Mouse (Mus musculus) ES-Bruce4 (cell line): ENCODE measurements around the gene Ddias. TPM values are rescaled to one million over a fixed set of nuclear protein-coding genes. Genes with fewer than 3 reads are reported as not detected.

Source experiments
- H3K27ac ChIP-seq: 2 replicates; pipeline ENCODE4 v1.5.1; 2012; ENCODE audit warnings: low read length, inconsistent platforms; ENCODE audit not compliant: insufficient read depth
- H3K27me3 ChIP-seq: 2 replicates; pipeline ENCODE4 v1.6.1; 2012; ENCODE audit warnings: mild to moderate bottlenecking, low read length, inconsistent platforms; ENCODE audit not compliant: control insufficient read depth, poor library complexity, insufficient read depth, severe bottlenecking
- H3K36me3 ChIP-seq: 2 replicates; pipeline ENCODE4 v1.6.1; 2012; ENCODE audit warnings: inconsistent platforms, mild to moderate bottlenecking, low read length, moderate library complexity; ENCODE audit not compliant: control insufficient read depth, poor library complexity, insufficient read depth, severe bottlenecking
- H3K4me1 ChIP-seq: one replicate; pipeline ENCODE4 v1.8.1; 2011; ENCODE audit warnings: low read length; ENCODE audit not compliant: control insufficient read depth, insufficient read depth
- H3K4me3 ChIP-seq: 2 replicates; pipeline ENCODE4 v1.5.1; 2011; ENCODE audit warnings: low read depth, mild to moderate bottlenecking, low read length
- H3K9ac ChIP-seq: 2 replicates; pipeline ENCODE4 v1.6.1; 2012; ENCODE audit warnings: low read depth, mild to moderate bottlenecking, inconsistent platforms; ENCODE audit not compliant: poor library complexity, severe bottlenecking
- H3K9me3 ChIP-seq: replicated peaks from 2 replicates; pipeline ENCODE4 v1.6.1; 2012; ENCODE audit warnings: mild to moderate bottlenecking, low read length, inconsistent platforms; ENCODE audit not compliant: control insufficient read depth, poor library complexity, insufficient read depth, severe bottlenecking
- CTCF ChIP-seq: IDR thresholded peaks from one replicate; pipeline ENCODE4 v1.8.1; 2011; ENCODE audit warnings: low read depth, low read length
- EP300 ChIP-seq: IDR thresholded peaks from 2 replicates; pipeline ENCODE4 v1.6.1; 2011; ENCODE audit warnings: low read depth, low read length; ENCODE audit not compliant: insufficient read depth
- POLR2A ChIP-seq: IDR thresholded peaks from one replicate; pipeline ENCODE4 v1.8.1; 2011; ENCODE audit warnings: low read length; ENCODE audit not compliant: insufficient read depth
- polyA plus RNA-seq: library from polyadenylated mRNA; stranded (reverse); fragments of >200 nt; gene quantifications from 2 replicates; pipeline ENCODE4 v1.2.4, GENCODE M21; 2011; ENCODE audit warnings: low read depth; ENCODE audit not compliant: missing spikeins, insufficient read depth, insufficient read length

Gene Ddias
- polyA plus RNA-seq, 1 experiment: 64.5 TPM

DNA sequence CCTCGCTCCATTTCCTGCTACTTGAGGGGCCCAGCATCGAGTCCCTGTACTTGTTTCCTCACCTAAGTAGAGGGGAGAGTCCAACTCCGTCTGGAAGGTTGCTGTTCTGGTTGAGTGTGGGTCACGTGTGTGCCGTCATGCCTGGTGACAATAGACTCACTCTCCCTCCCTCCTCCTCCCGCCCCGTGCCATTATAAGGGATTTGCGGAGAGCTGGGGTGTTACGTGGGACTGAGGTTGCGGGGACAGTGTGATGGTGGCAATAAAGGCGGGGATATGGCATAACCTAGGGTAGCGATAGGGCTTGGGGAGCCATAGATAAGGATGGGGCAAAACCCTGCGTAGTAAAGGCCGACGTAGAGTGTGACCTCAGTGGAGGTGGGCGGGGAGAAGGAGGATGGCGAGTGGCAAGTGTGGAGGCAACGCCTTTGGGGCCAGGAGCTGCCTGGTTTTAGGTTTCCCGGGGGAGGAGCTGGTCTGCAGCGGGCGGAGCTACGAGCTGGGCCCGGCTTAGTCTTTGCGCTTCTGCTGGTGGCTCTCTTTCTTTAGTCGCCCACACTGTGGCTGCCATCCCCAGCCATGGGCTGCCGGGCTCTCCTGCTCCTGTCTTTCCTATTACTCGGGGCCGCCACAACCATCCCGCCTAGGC lies 838 bp upstream of the Ddias start:
- TF ChIP-seq CTCF (no peak), EP300 (0 out of 2 replicates have a peak, but pooled peaks have one; percentile 3), POLR2A (peak; percentile 58)
- H3K27ac ChIP-seq: peak overlapping the region; percentile 89

DNA sequence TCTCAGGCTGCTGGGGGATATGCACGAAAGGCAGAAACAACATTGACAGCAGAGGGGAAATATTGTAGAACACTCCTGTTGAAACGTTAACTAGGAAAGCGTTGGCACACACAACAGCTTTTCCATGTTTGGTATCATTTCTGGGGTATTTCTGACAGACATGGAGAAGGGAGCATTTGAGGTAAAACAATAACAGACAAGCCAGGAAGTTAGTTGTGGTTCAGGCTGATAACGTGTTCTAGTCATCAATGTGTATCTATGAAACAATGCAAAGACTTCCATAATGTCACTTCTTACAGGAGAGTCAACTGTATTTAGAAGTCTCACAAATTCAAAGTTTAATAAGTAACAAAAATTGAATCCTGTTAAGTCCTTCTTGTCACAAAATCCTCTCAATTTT lies 2.5 kb downstream of the Ddias start:
- H3K4me3 ChIP-seq: no peak overlapping the region
- H3K4me1 ChIP-seq: peaks cover 3% of the 10 kb centered on the region

More for the DNA sequence above, 838 bp upstream of the Ddias start:
- H3K9ac ChIP-seq: peak overlapping the region; percentile 88
- no peaks in the 10 kb centered on the region; the same call in 1 of the 2 replicates for H3K9me3 ChIP-seq
- peaks cover 23% of the 10 kb centered on the region for H3K36me3 ChIP-seq
- H3K4me3 ChIP-seq: peak overlapping the region; percentile 99
- no peaks in the 10 kb centered on the region for H3K27me3 ChIP-seq
- peaks cover 4% of the 10 kb centered on the region for H3K4me1 ChIP-seq

DNA sequence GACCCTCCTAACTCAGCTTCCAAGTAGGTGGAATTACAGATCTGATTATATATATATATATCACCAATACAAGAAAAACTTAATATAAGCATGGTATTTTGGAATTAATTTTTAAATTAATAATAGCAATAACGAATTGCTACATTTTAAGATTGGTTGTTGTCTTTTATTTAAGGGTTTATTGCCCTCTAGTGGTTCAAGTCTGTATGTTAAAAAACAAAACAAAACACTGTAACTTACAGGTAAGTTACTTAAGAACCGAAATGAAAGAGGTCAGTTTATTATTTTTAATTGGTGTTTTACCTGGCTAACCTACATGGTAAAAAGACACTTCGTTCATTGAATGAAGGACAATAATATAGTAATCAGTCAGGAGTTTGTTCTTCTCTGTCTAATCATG lies 3.9 kb downstream of the Ddias start:
- Histone ChIP-seq H3K27me3 (no peaks in the 10 kb centered on the region), H3K4me3 (no peak overlapping the region), H3K9ac (no peak overlapping the region; the same call in 1 of the 2 replicates), H3K9me3 (no peaks in the 10 kb centered on the region), H3K27ac (no peak overlapping the region), H3K36me3 (peaks cover 58% of the 10 kb centered on the region), H3K4me1 (peaks cover 3% of the 10 kb centered on the region)
- TF ChIP-seq CTCF: no peak
- no peak for TF ChIP-seq EP300
- no peak for TF ChIP-seq POLR2A

More for the DNA sequence above, 2.5 kb downstream of the Ddias start:
- TF ChIP-seq EP300 (no peak), POLR2A (no peak), CTCF (no peak)
- Histone ChIP-seq H3K27ac (no peak overlapping the region; the same call in 1 of the 2 replicates), H3K9me3 (no peaks in the 10 kb centered on the region), H3K27me3 (no peaks in the 10 kb centered on the region), H3K36me3 (peaks cover 49% of the 10 kb centered on the region), H3K9ac (no peak overlapping the region; the same call in 1 of the 2 replicates)

DNA sequence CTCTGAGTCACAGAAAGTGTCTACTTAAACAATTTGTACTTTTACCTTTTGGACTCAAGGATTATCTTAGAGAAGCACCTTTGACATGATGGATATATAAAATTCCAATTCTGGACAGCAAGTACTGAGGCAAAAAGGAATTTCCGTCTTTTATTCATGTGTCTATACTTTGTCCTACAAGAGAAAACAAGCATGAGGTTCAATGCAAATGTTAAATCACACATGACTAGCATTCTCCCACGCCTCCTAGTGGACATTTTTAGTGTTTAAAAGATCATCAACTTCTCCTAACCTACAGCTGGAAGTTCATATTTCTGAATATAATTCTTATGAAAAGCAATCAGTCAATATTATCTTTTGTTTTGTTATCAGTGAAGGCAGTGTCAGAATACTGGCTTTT lies 7.5 kb downstream of the Ddias start:
- H3K9me3 ChIP-seq: no peaks in the 10 kb centered on the region
- H3K27ac ChIP-seq: no peak overlapping the region
- peaks cover 71% of the 10 kb centered on the region for H3K36me3 ChIP-seq
- no peaks in the 10 kb centered on the region for H3K27me3 ChIP-seq
- TF ChIP-seq EP300 (no peak), POLR2A (no peak), CTCF (no peak)
- no peak overlapping the region for H3K9ac ChIP-seq
- H3K4me3 ChIP-seq: no peak overlapping the region
- peaks cover 2% of the 10 kb centered on the region for H3K4me1 ChIP-seq

DNA sequence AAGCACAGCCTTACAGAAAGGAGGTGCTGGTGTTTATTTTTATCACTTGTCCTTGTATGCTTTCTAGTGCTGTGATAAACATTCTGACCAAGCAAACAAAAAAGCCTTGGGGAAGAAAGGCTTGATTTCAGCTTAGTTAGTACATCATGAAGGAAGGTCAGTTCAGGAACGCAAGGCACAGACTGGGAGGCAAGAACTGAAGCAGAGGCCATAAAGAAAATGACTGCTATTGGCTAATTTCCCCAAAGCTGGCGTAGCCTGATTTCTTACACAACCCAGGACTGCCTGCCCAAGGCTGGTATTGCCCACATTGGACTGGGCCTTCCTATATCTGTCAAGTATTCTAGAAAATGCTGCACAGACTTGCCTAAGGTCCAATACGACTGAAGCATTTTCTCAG lies 25.8 kb downstream of the Ddias start:
- Histone ChIP-seq H3K9ac (no peak overlapping the region), H3K4me3 (no peak overlapping the region), H3K36me3 (no peaks in the 10 kb centered on the region), H3K4me1 (no peaks in the 10 kb centered on the region), H3K27ac (no peak overlapping the region), H3K9me3 (no peaks in the 10 kb centered on the region), H3K27me3 (no peaks in the 10 kb centered on the region)
- TF ChIP-seq POLR2A (no peak), EP300 (no peak), CTCF (no peak)

DNA sequence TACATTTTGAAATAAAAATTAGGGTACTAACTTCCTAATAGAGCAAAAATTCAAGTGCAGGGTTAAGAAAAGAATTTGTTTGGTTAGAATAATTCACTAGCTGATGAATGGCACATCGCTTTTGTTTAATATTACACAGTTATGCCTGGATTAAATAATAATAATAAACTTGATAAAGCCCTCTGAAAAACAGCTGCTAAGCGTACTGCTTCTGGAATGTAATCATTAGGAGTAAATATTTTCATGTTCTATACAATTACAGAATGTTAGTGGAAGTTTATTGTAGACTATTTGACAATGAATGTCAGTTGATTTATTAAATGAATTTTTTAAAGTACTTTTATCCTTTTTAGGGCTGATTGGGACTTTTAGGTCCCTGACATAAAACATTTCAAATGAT lies 31.8 kb downstream of the Ddias start:
- Histone ChIP-seq H3K27me3 (no peaks in the 10 kb centered on the region), H3K4me1 (no peaks in the 10 kb centered on the region), H3K27ac (no peak overlapping the region), H3K36me3 (no peaks in the 10 kb centered on the region), H3K9ac (no peak overlapping the region), H3K4me3 (no peak overlapping the region), H3K9me3 (no peaks in the 10 kb centered on the region)
- TF ChIP-seq CTCF: no peak
- TF ChIP-seq EP300: no peak
- TF ChIP-seq POLR2A: no peak
